Mouse (Mus musculus) liver, embryonic 14.5 days (tissue): ENCODE measurements at regions not wholly inside any gene's neighbourhood (a gene's known extent, or its start where the extent isn't known, plus 50 kb on each side); places are given as distances from the start of the nearest gene placed in this dataset.

Experiments used
- CTCF ChIP-seq: IDR thresholded peaks from 2 replicates; pipeline ENCODE4 v1.5.1; 2016; ENCODE audit warnings: antibody characterized with exemption, low read depth, control low read depth
- EP300 ChIP-seq: IDR thresholded peaks from 2 replicates; pipeline ENCODE4 v1.6.1; 2016; ENCODE audit warnings: antibody characterized with exemption, low read depth

GRCm38 (mm10) chr7:136088785-136089184 lies 372.6 kb upstream of the Mki67 start:
- TF ChIP-seq CTCF (no peak), EP300 (no peak)
